Mouse (Mus musculus): ENCODE measurements around the gene Nsd2. TPM values are rescaled to one million over a fixed set of nuclear protein-coding genes. Genes with fewer than 3 reads are reported as not detected.
A peak's percentile ranks its signal among the peaks of the same experiment; 100 is the strongest.

Nsd2 gene
- polyA plus RNA-seq, 1 experiment from 2014 or later = 37.6 TPM

- H3K9ac ChIP-seq = no peak overlapping the region
- H3K4me1 ChIP-seq = no peaks in the 10 kb centered on the region
- H3K27ac ChIP-seq (replicated peaks) = no peak overlapping the region
- WGBS = 97% methylated on average over 1 of the region's 1 CpGs
- no peaks in the 10 kb centered on the region for H3K9me3 ChIP-seq (replicated peaks)
- no peak for ATAC-seq (ENCODE audit: insufficient number of reproducible peaks, low FRiP score, low TSS enrichment, low read depth)
- H3K4me2 ChIP-seq (replicated peaks) = no peak overlapping the region
- peaks cover 36% of the 10 kb centered on the region for H3K36me3 ChIP-seq
- H3K27me3 ChIP-seq = no peaks in the 10 kb centered on the region
- H3K4me3 ChIP-seq (replicated peaks) = no peak overlapping the region
Observed at GRCm38 (mm10) chr5:33853086-33853485, 32.6 kb downstream of the Nsd2 start.

DNA sequence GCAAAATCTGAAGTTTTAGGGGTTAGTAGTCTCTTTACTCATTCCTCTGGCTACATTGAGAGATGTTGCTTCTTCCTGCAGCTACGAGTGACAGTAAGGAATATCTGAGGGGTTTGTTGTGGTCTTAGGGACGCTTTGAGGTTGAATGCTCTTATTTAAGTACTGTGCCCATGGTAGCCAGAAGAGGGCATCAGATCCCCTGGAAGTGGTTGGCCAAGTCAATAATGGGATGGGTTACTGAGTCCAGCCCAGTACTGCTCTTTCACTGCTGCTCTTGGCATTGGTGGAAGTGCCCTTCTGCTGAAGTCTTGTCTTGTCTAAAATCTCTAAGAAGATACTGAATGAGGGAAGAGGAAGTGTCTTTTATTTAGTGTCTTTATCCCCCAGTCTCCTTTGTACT, 33.5 kb downstream of the Nsd2 start:
- ATAC-seq (ENCODE audit: insufficient number of reproducible peaks, low FRiP score, low TSS enrichment, low read depth) = no peak
- Histone ChIP-seq H3K4me3 (replicated peaks) (no peak overlapping the region), H3K9me3 (replicated peaks) (no peaks in the 10 kb centered on the region), H3K4me2 (replicated peaks) (no peak overlapping the region), H3K27me3 (no peaks in the 10 kb centered on the region), H3K4me1 (no peaks in the 10 kb centered on the region), H3K36me3 (peaks cover 45% of the 10 kb centered on the region), H3K27ac (replicated peaks) (no peak overlapping the region), H3K9ac (no peak overlapping the region)
- WGBS = 83% methylated on average over 2 of the region's 2 CpGs

DNA sequence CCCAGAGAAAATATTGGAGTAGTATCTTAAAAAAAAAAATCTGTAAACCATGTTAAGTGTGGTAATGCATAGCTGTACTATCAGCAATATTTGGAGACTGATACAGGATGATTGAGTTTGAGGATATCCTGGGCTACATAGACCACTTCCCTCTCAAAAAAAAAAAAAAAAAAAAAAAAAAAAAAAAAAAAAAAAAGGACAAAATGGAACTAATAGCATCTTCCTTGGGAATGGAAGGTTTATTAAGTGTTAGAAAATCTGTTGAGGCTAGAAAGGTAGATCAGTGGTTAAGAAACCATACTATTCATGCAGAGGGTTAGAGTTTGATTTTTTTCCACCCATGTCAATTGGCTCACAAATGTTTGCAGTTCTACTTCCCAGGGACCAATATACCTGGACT, 37.2 kb downstream of the Nsd2 start:
- Histone ChIP-seq H3K36me3 (peaks cover 66% of the 10 kb centered on the region), H3K9ac (no peak overlapping the region), H3K4me3 (replicated peaks) (no peak overlapping the region), H3K4me1 (no peaks in the 10 kb centered on the region), H3K27ac (replicated peaks) (no peak overlapping the region), H3K4me2 (replicated peaks) (no peak overlapping the region), H3K9me3 (replicated peaks) (no peaks in the 10 kb centered on the region), H3K27me3 (no peaks in the 10 kb centered on the region)
- no peak for ATAC-seq (ENCODE audit: insufficient number of reproducible peaks, low FRiP score, low TSS enrichment, low read depth)

- Histone ChIP-seq H3K4me2 (replicated peaks) (no peak overlapping the region), H3K4me3 (replicated peaks) (no peak overlapping the region), H3K27ac (replicated peaks) (no peak overlapping the region), H3K9me3 (replicated peaks) (no peaks in the 10 kb centered on the region), H3K9ac (no peak overlapping the region), H3K36me3 (peaks cover 38% of the 10 kb centered on the region), H3K27me3 (no peaks in the 10 kb centered on the region), H3K4me1 (no peaks in the 10 kb centered on the region)
- 97% methylated on average over 1 of the region's 1 CpGs for WGBS
- ATAC-seq (ENCODE audit: insufficient number of reproducible peaks, low FRiP score, low TSS enrichment, low read depth) = no peak
Observed at GRCm38 (mm10) chr5:33875472-33875871, 54.9 kb downstream of the Nsd2 start.

DNA sequence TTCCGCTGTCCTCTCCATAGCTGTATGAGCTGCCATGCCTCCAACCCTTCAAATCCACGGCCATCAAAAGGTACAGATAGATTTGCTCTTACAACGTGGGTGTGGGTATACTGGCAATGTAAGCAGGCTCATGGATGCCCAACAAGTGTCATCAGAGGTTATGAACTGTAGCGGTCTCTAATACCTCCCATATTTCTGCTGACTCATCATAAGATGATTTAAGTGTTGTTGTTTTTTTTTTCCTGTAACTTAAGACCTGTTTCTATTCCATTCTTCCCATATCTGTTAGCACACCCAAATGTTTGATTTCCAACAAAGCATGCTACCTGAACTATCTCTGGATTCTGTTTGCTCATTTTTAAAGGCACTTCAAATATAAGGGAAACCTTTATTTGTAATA, 60.6 kb downstream of the Nsd2 start:
- no peak overlapping the region for H3K4me2 ChIP-seq (replicated peaks)
- H3K36me3 ChIP-seq = peaks cover 76% of the 10 kb centered on the region
- no peaks in the 10 kb centered on the region for H3K9me3 ChIP-seq (replicated peaks)
- H3K4me3 ChIP-seq (replicated peaks) = no peak overlapping the region
- ATAC-seq (ENCODE audit: insufficient number of reproducible peaks, low FRiP score, low TSS enrichment, low read depth) = no peak
- H3K27ac ChIP-seq (replicated peaks) = no peak overlapping the region
- H3K9ac ChIP-seq = no peak overlapping the region
- no peaks in the 10 kb centered on the region for H3K27me3 ChIP-seq
- no peaks in the 10 kb centered on the region for H3K4me1 ChIP-seq
- 93% methylated on average over 4 of the region's 4 CpGs for WGBS

- Histone ChIP-seq H3K4me2 (replicated peaks) (no peak overlapping the region), H3K27ac (replicated peaks) (no peak overlapping the region), H3K9me3 (replicated peaks) (no peaks in the 10 kb centered on the region), H3K36me3 (peaks cover 94% of the 10 kb centered on the region), H3K27me3 (no peaks in the 10 kb centered on the region), H3K9ac (no peak overlapping the region), H3K4me1 (no peaks in the 10 kb centered on the region), H3K4me3 (replicated peaks) (no peak overlapping the region)
- WGBS = 94% methylated on average over 6 of the region's 6 CpGs
- ATAC-seq (ENCODE audit: insufficient number of reproducible peaks, low FRiP score, low TSS enrichment, low read depth) = no peak
Observed at GRCm38 (mm10) chr5:33893406-33893805, 72.9 kb downstream of the Nsd2 start.

- 84% methylated on average over 9 of the region's 9 CpGs for WGBS
- no peak overlapping the region for H3K4me2 ChIP-seq (replicated peaks)
- no peaks in the 10 kb centered on the region for H3K4me1 ChIP-seq
- no peak overlapping the region for H3K9ac ChIP-seq
- no peak for ATAC-seq (ENCODE audit: insufficient number of reproducible peaks, low FRiP score, low TSS enrichment, low read depth)
- H3K27ac ChIP-seq (replicated peaks) = no peak overlapping the region
- no peak overlapping the region for H3K4me3 ChIP-seq (replicated peaks)
- no peaks in the 10 kb centered on the region for H3K9me3 ChIP-seq (replicated peaks)
- peaks cover 97% of the 10 kb centered on the region for H3K36me3 ChIP-seq
- no peaks in the 10 kb centered on the region for H3K27me3 ChIP-seq
Observed at GRCm38 (mm10) chr5:33895116-33895515, 74.6 kb downstream of the Nsd2 start.

- Histone ChIP-seq H3K4me3 (replicated peaks) (no peak overlapping the region), H3K27me3 (no peaks in the 10 kb centered on the region), H3K4me1 (no peaks in the 10 kb centered on the region), H3K9ac (no peak overlapping the region), H3K36me3 (peaks cover 97% of the 10 kb centered on the region), H3K4me2 (replicated peaks) (no peak overlapping the region), H3K27ac (replicated peaks) (no peak overlapping the region), H3K9me3 (replicated peaks) (no peaks in the 10 kb centered on the region)
- ATAC-seq (ENCODE audit: insufficient number of reproducible peaks, low FRiP score, low TSS enrichment, low read depth) = no peak
- WGBS = 86% methylated on average over 2 of the region's 2 CpGs
Observed at GRCm38 (mm10) chr5:33897158-33897557, 76.6 kb downstream of the Nsd2 start.

DNA sequence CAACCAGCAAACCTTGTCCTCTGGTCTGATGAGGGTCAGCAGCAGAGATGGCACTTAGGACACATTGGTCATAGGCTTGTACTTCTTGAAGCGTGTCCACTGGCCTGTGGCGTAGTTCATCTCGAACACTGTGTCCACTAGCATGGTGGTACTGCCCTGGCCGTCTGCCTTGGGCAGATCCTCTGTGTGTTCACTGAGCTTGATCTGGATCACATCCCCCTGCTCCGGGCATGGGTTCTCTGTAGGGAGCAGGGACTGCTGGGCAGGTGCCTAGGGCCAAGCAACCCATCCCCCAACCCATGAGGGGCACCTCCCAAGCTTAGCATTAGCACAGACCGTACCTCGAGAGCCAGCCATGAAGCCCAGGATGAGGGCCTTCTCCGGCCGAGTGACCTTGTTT, 78.1 kb downstream of the Nsd2 start:
- H3K27me3 ChIP-seq = no peaks in the 10 kb centered on the region
- no peak overlapping the region for H3K4me3 ChIP-seq (replicated peaks)
- WGBS = 86% methylated on average over 9 of the region's 9 CpGs
- H3K36me3 ChIP-seq = peaks cover 94% of the 10 kb centered on the region
- H3K9me3 ChIP-seq (replicated peaks) = no peaks in the 10 kb centered on the region
- ATAC-seq (ENCODE audit: insufficient number of reproducible peaks, low FRiP score, low TSS enrichment, low read depth) = no peak
- H3K4me2 ChIP-seq (replicated peaks) = no peak overlapping the region
- H3K27ac ChIP-seq (replicated peaks) = no peak overlapping the region
- H3K9ac ChIP-seq = no peak overlapping the region
- no peaks in the 10 kb centered on the region for H3K4me1 ChIP-seq

DNA sequence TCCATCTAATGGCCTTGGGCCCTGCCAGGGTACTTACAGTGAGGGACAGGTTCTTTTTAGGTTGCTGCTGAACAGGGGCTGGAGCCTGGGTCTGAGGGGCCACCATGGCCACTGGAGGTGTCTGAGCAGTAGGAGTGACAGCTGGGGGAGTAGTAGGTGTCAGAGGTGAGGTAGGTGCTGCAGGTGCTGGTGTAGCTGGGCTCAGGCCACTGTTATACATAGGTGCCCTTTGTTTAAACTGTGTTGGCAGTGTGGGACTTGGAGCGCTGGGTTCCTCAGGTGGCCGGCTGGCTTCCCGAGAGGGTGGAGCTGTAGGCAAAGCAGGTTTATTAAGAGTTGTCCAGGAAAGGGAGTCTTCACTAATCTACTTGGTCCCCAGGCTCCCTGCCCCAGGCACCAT, 78.7 kb downstream of the Nsd2 start:
- WGBS = 87% methylated on average over 3 of the region's 3 CpGs
- H3K9ac ChIP-seq = no peak overlapping the region
- ATAC-seq (ENCODE audit: insufficient number of reproducible peaks, low FRiP score, low TSS enrichment, low read depth) = peak; percentile 32; the same call in 1 of the 2 replicates
- H3K27me3 ChIP-seq = no peaks in the 10 kb centered on the region
- H3K4me3 ChIP-seq (replicated peaks) = no peak overlapping the region
- no peaks in the 10 kb centered on the region for H3K9me3 ChIP-seq (replicated peaks)
- no peak overlapping the region for H3K27ac ChIP-seq (replicated peaks)
- peaks cover 88% of the 10 kb centered on the region for H3K36me3 ChIP-seq
- no peak overlapping the region for H3K4me2 ChIP-seq (replicated peaks)
- no peaks in the 10 kb centered on the region for H3K4me1 ChIP-seq

DNA sequence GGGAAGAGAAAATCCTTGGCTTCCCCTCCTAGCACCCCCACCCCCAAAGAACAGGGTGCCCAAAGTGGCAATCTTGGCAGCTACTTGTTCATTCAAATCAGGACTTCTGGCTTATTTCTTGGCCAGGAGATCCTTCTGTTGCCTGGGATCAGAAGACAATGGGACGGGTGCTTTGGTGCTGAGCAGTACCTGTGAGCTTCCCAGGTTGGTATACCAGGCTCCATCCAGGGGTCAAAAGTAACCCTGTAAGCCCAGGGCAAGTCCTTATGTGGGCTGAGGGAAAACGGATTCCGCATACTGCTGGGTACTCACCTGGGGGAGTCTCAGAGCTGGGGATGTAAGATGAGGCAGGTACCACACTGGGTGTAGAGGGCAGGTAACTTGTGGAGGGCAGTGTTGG, 79.6 kb downstream of the Nsd2 start:
- WGBS = 90% methylated on average over 3 of the region's 3 CpGs
- no peak for ATAC-seq (ENCODE audit: insufficient number of reproducible peaks, low FRiP score, low TSS enrichment, low read depth)
- Histone ChIP-seq H3K4me2 (replicated peaks) (no peak overlapping the region), H3K9ac (no peak overlapping the region), H3K4me1 (no peaks in the 10 kb centered on the region), H3K4me3 (replicated peaks) (no peak overlapping the region), H3K27ac (replicated peaks) (no peak overlapping the region), H3K9me3 (replicated peaks) (no peaks in the 10 kb centered on the region), H3K36me3 (peaks cover 79% of the 10 kb centered on the region), H3K27me3 (no peaks in the 10 kb centered on the region)

- Histone ChIP-seq H3K4me3 (replicated peaks) (no peak overlapping the region), H3K4me2 (replicated peaks) (no peak overlapping the region), H3K4me1 (no peaks in the 10 kb centered on the region), H3K9ac (no peak overlapping the region), H3K36me3 (peaks cover 72% of the 10 kb centered on the region), H3K27me3 (no peaks in the 10 kb centered on the region), H3K9me3 (replicated peaks) (no peaks in the 10 kb centered on the region), H3K27ac (replicated peaks) (no peak overlapping the region)
- no peak for ATAC-seq (ENCODE audit: insufficient number of reproducible peaks, low FRiP score, low TSS enrichment, low read depth)
- 91% methylated on average over 9 of the region's 9 CpGs for WGBS
Observed at GRCm38 (mm10) chr5:33900701-33901263, 80.3 kb downstream of the Nsd2 start.

All from embryonic facial prominence, embryonic 15.5 days (tissue).